Mouse (Mus musculus) spleen, adult 12 weeks (tissue): ENCODE measurements around the gene Ndrg2.
"Not testable (repeated sequence)": the region's sequence is repeated elsewhere in the genome, so short reads cannot be mapped to it uniquely, and the experiment has no call there.

Experiments
- DNase-seq: peaks from one replicate; pipeline ENCODE4 v3.0.0; 2022; ENCODE audit warnings: low spot score

Gene Ndrg2

DNA sequence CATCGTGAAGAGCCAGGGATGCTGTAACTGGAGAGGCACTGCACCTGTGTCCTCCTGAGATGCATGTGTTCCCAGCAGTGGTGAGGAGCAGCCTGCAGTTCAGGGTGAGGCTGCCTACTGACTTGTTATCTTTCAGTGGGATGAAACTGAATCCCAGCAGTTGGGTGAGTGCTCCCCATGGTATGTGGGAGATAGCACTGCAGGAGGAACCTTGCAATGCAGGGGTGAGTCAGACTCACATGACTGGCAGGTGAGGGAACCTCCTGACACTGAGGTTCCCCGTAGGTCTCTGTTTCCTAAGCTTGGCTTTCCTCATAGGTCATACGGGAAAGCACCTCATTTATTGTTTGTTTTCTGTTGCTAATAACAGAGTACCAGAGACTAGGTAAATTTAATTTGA, 36.4 kb downstream of the Ndrg2 start:
- DNase-seq, result no peak

DNA sequence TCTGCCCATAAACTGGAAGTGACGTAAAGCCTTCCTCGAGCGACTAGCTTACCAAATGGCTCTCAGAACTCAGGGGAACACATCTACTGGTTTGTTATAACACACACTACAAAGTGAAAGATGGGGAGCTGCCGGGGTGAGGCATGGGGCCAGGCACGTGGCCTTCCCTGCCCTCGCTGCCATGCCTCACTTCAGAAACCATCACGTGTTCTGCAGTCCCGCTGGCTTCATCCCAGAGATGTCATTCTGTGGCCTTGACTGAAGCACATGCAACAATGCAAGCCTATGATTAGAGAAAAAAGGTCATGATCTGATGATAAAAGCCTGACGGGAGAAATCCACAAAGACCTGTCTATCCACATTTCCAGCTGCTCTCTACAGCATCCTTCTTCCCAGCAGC, 42.2 kb downstream of the Ndrg2 start:
- DNase-seq, result no peak

DNA sequence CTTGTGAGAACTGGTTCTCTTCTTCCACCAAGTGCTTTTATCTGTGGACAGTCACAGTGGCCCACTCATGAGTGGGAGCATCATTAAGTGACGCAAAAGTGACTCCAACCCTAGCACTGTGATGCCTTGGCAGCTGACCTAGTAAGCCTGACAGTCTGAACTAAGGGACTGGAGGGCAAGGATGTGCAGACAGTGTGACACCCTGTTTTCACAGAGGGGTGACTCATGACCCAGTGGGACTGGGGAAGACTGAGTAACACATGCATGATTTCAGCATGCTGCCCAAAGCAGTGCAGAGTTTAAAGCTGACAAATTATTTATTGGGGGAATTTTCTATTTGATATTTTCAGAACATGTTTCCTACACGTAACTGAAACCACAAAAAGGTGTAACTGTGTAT, 43.2 kb downstream of the Ndrg2 start:
- DNase-seq, result no peak

DNA sequence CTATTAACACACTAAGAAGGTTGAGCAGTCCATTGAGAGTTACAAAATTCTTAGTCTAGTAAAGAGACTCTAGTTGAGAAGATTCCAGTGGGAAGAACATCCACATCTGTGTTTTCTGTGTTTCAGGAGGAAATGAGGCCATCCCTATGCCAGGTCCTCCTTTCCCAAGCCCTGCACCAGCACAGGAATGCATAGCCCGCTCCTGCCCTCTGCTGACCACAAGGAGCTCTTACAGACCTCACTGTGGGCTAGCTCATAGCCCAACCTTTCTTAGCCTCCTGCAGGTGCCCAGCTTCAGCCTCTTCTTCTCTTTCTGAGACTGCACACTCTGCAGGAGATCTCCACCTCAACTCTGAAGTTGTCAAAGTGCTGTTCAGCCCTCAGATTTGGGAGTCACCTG, 50.4 kb downstream of the Ndrg2 start:
- not testable (repeated sequence) for DNase-seq

DNA sequence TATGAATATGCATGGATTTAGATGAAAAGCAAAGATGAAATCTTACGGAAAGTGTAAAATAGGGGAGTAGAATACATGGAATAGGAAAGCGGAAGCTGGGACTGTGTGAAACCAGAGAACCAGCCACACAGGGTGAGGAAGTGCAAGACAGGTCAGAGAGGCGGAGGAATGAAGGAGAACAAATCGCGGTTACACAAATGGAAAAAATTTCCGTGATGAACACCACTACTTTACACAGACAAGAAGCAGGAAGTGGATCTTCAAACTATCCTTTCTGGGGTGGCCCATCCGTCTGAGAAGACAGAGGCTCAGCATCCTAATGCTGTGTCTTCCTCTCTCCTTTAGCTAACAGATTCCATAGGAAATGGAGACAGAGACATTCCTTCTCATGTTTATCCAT, 58.7 kb downstream of the Ndrg2 start:
- DNase-seq, result not testable (repeated sequence)
